Mouse (Mus musculus) ES-Bruce4 (cell line): ENCODE measurements around the gene Cd27.

Experiments
- CTCF ChIP-seq: IDR thresholded peaks from one replicate; pipeline ENCODE4 v1.8.1; 2011; ENCODE audit warnings: low read depth, low read length
- EP300 ChIP-seq: IDR thresholded peaks from 2 replicates; pipeline ENCODE4 v1.6.1; 2011; ENCODE audit warnings: low read depth, low read length; ENCODE audit not compliant: insufficient read depth
- POLR2A ChIP-seq: IDR thresholded peaks from one replicate; pipeline ENCODE4 v1.8.1; 2011; ENCODE audit warnings: low read length; ENCODE audit not compliant: insufficient read depth

DNA sequence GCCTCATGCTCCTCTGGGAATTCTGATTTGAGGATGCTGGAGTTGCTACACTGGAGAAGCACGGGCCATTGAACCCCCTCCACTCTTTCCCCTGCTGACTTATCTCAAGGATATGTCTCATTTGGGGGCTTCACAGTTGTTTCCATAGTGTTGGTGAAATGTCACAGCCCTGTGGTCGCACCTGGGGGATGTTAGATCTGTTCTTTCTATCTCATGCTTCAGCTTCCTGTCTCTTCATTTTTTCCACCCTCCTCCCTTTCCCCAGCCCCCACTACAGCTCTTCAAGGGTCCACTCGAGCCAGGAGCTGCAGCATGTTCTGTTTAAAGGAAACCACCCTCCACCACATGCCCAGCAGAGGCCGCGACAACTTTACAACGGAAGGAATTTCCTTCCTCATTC is 1.6 kb upstream of the Cd27 start:
- no peak for TF ChIP-seq EP300
- no peak for TF ChIP-seq POLR2A
- TF ChIP-seq CTCF = no peak
